Mouse (Mus musculus) ES-Bruce4 (cell line): Measurements from ENCODE around the gene Rps5. TPM values are rescaled to one million over a fixed set of nuclear protein-coding genes. Genes with fewer than 3 reads are reported as not detected.

Source experiments
- H3K27ac ChIP-seq: 2 replicates; pipeline ENCODE4 v1.5.1; 2012; ENCODE audit warnings: low read length, inconsistent platforms; ENCODE audit not compliant: insufficient read depth
- H3K27me3 ChIP-seq: 2 replicates; pipeline ENCODE4 v1.6.1; 2012; ENCODE audit warnings: mild to moderate bottlenecking, low read length, inconsistent platforms; ENCODE audit not compliant: control insufficient read depth, poor library complexity, insufficient read depth, severe bottlenecking
- H3K36me3 ChIP-seq: 2 replicates; pipeline ENCODE4 v1.6.1; 2012; ENCODE audit warnings: inconsistent platforms, mild to moderate bottlenecking, low read length, moderate library complexity; ENCODE audit not compliant: control insufficient read depth, poor library complexity, insufficient read depth, severe bottlenecking
- H3K4me1 ChIP-seq: one replicate; pipeline ENCODE4 v1.8.1; 2011; ENCODE audit warnings: low read length; ENCODE audit not compliant: control insufficient read depth, insufficient read depth
- H3K4me3 ChIP-seq: 2 replicates; pipeline ENCODE4 v1.5.1; 2011; ENCODE audit warnings: low read depth, mild to moderate bottlenecking, low read length
- H3K9ac ChIP-seq: 2 replicates; pipeline ENCODE4 v1.6.1; 2012; ENCODE audit warnings: low read depth, mild to moderate bottlenecking, inconsistent platforms; ENCODE audit not compliant: poor library complexity, severe bottlenecking
- H3K9me3 ChIP-seq: replicated peaks from 2 replicates; pipeline ENCODE4 v1.6.1; 2012; ENCODE audit warnings: mild to moderate bottlenecking, low read length, inconsistent platforms; ENCODE audit not compliant: control insufficient read depth, poor library complexity, insufficient read depth, severe bottlenecking
- CTCF ChIP-seq: IDR thresholded peaks from one replicate; pipeline ENCODE4 v1.8.1; 2011; ENCODE audit warnings: low read depth, low read length
- EP300 ChIP-seq: IDR thresholded peaks from 2 replicates; pipeline ENCODE4 v1.6.1; 2011; ENCODE audit warnings: low read depth, low read length; ENCODE audit not compliant: insufficient read depth
- POLR2A ChIP-seq: IDR thresholded peaks from one replicate; pipeline ENCODE4 v1.8.1; 2011; ENCODE audit warnings: low read length; ENCODE audit not compliant: insufficient read depth
- polyA plus RNA-seq: library from polyadenylated mRNA; stranded (reverse); fragments of >200 nt; gene quantifications from 2 replicates; pipeline ENCODE4 v1.2.4, GENCODE M21; 2011; ENCODE audit warnings: low read depth; ENCODE audit not compliant: missing spikeins, insufficient read depth, insufficient read length

Rps5 gene
- polyA plus RNA-seq, 1 experiment = 1,704 TPM

GRCm38 (mm10) chr7:12886563-12887266 is 35.4 kb upstream of the Rps5 start:
- H3K27ac ChIP-seq = no peak overlapping the region
- H3K27me3 ChIP-seq = no peaks in the 10 kb centered on the region
- TF ChIP-seq POLR2A (no peak), CTCF (no peak), EP300 (no peak)
- no peaks in the 10 kb centered on the region for H3K36me3 ChIP-seq
- no peak overlapping the region for H3K4me3 ChIP-seq
- H3K4me1 ChIP-seq = no peaks in the 10 kb centered on the region
- H3K9ac ChIP-seq = no peak overlapping the region
- no peaks in the 10 kb centered on the region for H3K9me3 ChIP-seq

GRCm38 (mm10) chr7:12887585-12887984 is 34.5 kb upstream of the Rps5 start:
- Histone ChIP-seq H3K27ac (no peak overlapping the region), H3K9ac (no peak overlapping the region), H3K4me3 (no peak overlapping the region), H3K27me3 (no peaks in the 10 kb centered on the region), H3K36me3 (no peaks in the 10 kb centered on the region), H3K9me3 (no peaks in the 10 kb centered on the region), H3K4me1 (no peaks in the 10 kb centered on the region)
- TF ChIP-seq POLR2A (no peak), CTCF (no peak), EP300 (no peak)

- H3K4me1 ChIP-seq = no peaks in the 10 kb centered on the region
- no peak overlapping the region for H3K27ac ChIP-seq
- no peaks in the 10 kb centered on the region for H3K36me3 ChIP-seq
- TF ChIP-seq POLR2A (no peak), CTCF (no peak), EP300 (no peak)
- H3K9ac ChIP-seq = no peak overlapping the region
- H3K27me3 ChIP-seq = no peaks in the 10 kb centered on the region
- no peaks in the 10 kb centered on the region for H3K9me3 ChIP-seq
- H3K4me3 ChIP-seq = no peak overlapping the region
Measured at GRCm38 (mm10) chr7:12890928-12891327, 31.2 kb upstream of the Rps5 start.

- Histone ChIP-seq H3K9me3 (no peaks in the 10 kb centered on the region), H3K27me3 (no peaks in the 10 kb centered on the region), H3K4me1 (no peaks in the 10 kb centered on the region), H3K4me3 (no peak overlapping the region), H3K36me3 (no peaks in the 10 kb centered on the region), H3K9ac (no peak overlapping the region), H3K27ac (no peak overlapping the region)
- TF ChIP-seq CTCF (no peak), POLR2A (no peak), EP300 (no peak)
Measured at GRCm38 (mm10) chr7:12891334-12891733, 30.8 kb upstream of the Rps5 start.

- no peak within 1 kb of the TSS for H3K27ac ChIP-seq
- no peaks in the 10 kb centered on the region for H3K36me3 ChIP-seq
- H3K9me3 ChIP-seq = no peaks in the 10 kb centered on the region
- TF ChIP-seq POLR2A (peak; percentile 10), CTCF (no peak), EP300 (no peak)
- no peaks in the 10 kb centered on the region for H3K4me1 ChIP-seq
- no peaks in the 10 kb centered on the region for H3K27me3 ChIP-seq
- H3K9ac ChIP-seq = peak within 1 kb of the TSS; percentile 22
- peak within 1 kb of the TSS; percentile 89 for H3K4me3 ChIP-seq
Measured at GRCm38 (mm10) chr7:12897655-12898410, 24.3 kb upstream of the Rps5 start, which contains the start of gene Zscan22. Gene Zscan22 (plus strand): TSS chr7:12897815.

GRCm38 (mm10) chr7:12901517-12901916 is 20.6 kb upstream of the Rps5 start:
- TF ChIP-seq CTCF (no peak), POLR2A (no peak), EP300 (no peak)
- no peaks in the 10 kb centered on the region for H3K9me3 ChIP-seq
- no peaks in the 10 kb centered on the region for H3K27me3 ChIP-seq
- H3K4me1 ChIP-seq = no peaks in the 10 kb centered on the region
- H3K27ac ChIP-seq = no peak overlapping the region
- H3K36me3 ChIP-seq = peaks cover 13% of the 10 kb centered on the region
- no peak overlapping the region for H3K4me3 ChIP-seq
- no peak overlapping the region for H3K9ac ChIP-seq
